Mouse (Mus musculus): ENCODE measurements around the gene Mt3.

Gene Mt3

DNA sequence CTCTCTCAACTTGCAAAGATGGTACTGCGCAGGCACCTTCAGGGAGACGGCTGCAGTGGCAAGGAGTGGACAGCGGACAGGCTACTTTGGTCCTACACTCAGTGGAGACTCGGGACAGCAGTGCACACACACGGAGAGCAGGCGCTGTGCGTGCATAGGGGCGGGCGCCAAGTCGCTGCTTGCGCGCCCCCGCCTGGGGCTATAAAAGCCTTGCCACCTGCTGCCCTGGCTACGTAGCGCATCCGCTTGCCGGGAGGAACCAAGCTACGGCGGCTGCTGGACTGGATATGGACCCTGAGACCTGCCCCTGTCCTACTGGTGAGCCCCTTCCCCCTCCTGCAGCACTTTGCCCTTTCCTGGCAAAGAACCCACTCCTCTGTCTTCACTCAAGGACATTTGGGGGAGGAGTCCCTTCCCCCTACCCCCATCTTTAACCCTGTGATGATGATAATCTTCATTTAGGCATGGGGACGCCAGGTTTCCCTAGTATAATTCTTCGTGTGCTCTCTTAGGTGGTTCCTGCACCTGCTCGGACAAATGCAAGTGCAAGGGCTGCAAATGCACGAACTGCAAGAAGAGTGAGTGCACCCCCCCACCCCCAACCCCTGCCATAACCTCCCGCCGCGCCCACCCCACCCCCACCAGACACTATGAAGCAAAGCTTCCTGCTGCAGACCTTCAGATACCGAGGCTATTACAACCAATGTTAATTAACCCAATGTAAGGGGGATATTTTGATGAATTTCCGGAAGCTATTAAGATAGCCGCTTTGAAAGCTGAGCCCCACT lies at the start of gene Mt3:
Mt3 (plus strand) TSS at position 95 of the 788 bp plus-strand sequence.
- DNase-seq (ENCODE audit: low spot score in 2 of 2) = no peak

DNA sequence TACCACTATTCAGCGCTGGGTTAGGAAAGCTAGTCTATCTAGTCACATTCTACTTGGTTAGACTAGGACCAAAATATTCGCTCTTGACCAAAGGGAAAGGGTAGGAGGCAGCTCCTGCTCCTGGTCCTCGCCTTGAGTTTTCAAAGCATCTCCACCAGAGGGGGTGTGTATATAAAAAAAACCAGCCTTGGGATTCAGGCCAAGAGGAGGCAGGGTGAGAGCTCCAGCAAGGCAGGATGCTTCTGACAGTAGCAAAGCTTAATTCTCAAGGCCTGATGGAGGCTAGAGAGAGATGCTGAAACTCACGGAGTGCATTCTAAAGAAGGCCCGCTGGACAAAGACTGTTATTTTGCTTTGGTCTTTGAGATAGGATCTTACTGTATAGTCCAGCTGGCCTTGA lies 48.3 kb upstream of the Mt3 start:
- DNase-seq (ENCODE audit: low spot score in 2 of 2) = no peak

DNA sequence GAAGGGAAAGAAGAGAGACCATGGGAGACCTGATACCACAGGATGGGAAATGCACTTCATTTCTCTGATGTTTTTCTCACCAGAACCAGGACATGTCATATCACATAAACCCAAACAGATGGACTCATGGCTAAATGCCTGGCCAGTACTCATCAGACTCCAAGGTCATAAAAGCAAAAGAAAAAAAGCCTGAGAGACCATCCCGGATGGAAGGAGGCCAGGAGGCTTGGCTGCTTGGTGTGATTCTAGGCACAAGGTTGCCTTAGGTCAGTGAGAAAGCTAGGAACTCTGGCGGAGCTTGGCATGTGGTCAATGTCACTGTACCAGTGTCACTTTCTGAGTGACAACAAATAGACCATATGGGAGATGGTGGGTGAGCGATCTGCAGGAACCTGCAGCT lies 44.5 kb upstream of the Mt3 start:
- DNase-seq (ENCODE audit: low spot score in 2 of 2) = no peak

DNA sequence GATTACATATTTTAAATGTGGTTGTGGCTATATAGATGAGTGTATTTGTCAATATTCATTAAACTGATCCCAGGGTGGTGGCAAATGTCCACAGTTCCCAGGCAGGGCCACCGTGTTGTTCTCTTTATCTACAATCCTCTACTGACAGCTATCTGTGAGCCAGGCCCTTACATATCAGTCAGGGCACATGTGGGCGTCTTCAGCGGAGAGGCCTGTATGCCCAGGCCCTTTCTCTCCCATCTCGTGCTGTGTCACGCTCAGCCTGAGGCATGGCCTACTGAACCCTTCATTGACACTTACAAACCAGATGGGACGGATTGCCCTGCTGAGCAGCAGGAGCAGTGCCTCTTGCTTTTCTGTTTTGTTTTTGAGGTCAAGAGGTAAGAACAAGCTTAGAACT lies 43.0 kb upstream of the Mt3 start:
- no peak for DNase-seq (ENCODE audit: low spot score in 2 of 2)

DNA sequence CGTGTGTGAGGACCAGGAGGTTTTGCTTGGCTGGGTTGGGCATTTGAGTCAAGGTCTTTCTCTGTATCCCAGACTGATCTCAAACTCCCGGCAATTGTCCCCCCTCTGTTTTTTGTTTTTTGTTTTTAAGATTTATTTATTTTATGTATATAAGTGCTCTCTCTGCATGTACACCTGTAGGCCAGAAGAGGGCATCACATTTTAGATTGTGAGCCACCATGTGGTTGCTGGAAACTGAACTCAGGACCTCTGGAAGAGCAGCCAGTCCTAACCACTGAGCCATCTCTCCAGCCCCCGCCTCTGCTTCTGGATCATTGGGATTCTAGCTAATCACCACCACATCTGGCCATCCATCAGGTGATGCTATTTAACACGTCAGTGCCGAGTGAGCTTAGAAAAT lies 42.6 kb upstream of the Mt3 start:
- no peak for DNase-seq (ENCODE audit: low spot score in 2 of 2)

DNA sequence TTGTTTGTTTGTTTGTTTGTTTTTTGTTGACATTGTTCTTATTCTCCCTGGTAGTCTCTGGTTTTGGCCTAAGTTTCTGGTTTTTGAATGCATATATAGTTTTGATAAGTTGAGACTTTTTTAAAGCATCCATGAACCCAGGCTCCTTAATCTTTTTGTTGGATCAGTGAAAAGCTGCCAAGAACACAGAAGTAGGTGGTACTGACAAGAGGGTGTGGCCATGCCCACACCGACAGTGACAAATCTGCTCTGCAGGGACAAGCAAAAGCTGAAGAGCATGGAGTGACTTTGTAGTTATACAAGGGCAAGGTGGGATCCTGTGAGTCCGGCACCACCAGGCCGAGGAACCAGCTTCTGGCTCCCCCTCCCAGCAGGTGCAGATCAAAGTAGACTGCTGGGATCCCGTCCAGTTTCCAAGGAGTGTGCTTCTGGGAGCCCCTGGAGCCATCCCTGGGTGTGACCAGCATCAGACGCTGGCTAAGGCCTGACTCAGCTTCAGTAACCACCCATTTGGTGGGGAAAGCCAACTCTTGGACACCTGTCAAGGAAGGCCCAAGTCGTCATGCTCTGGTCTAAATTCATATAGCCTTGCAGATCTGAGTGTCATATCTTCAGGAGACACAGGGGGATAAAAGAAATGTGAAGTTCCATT lies 41.8 kb upstream of the Mt3 start:
- DNase-seq (ENCODE audit: low spot score in 2 of 2) = no peak

DNA sequence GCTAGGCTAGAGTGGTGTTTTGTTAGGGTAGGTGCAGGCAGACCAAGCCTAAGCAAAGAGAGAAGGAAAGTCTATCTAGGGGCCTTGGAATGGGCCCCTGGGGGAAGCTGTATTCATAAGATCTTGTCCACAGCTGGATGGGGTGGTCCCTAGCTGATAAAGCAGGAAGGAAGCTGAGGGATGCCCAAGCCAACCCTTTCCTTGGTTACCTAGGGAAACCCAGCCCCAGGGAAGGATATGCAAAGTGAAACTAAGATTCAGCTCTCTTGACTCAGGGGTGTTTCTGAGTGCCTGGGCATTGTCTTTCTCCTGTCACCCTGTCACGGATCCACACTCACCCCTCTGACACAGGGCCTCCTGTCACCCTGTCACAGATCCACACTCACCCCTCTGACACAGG lies 39.0 kb upstream of the Mt3 start:
- no peak for DNase-seq (ENCODE audit: low spot score in 2 of 2)

DNA sequence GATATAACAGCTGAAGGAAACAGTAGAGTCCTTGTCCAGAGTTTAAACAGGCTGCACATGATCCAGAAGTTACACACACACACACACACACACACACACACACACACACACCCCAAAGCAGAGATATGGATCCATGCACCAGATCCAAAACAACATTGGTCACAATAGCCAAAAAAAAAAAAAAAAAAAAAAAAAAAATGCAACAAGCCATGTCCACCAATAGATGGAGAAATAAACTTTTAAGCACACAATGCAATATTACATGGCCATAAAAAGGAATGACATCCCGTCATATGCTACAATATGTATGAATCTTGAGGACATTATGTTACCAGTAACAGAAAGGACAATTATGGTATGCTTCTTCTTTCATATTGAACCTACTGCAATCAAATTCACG lies 38.4 kb upstream of the Mt3 start:
- DNase-seq (ENCODE audit: low spot score in 2 of 2) = no peak

DNA sequence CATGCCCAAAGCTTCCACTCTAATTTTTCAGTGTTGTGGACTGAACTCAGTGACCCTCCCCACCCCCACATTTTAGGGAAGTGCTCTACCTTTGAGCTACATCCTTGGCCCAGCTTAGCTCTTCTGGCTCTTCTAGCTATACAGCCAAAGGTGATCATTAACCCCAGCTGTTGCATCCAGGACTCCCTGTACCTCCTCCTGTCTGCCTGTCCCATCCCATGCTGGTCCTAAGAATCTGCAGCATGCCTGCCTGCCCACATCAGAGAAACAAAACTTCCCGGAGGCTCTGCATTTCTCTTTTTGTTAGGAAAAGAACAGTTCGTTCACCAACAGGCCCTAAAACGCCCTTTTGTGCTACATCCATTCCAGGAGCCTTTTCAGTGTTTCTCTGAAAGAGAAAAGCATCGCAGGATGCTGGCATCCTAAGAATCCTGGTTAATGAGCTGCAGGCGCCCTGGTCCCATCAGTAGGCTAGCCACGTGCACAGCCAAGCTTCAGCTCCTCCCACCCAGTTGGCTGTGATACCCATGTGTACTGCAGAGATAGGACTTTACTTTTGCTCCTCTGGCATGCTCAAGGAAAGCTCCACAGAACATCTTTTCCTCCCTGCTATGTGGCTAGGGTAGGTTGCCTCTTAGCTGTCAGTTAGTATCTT lies 33.5 kb upstream of the Mt3 start:
- DNase-seq (ENCODE audit: low spot score in 2 of 2) = no peak

DNA sequence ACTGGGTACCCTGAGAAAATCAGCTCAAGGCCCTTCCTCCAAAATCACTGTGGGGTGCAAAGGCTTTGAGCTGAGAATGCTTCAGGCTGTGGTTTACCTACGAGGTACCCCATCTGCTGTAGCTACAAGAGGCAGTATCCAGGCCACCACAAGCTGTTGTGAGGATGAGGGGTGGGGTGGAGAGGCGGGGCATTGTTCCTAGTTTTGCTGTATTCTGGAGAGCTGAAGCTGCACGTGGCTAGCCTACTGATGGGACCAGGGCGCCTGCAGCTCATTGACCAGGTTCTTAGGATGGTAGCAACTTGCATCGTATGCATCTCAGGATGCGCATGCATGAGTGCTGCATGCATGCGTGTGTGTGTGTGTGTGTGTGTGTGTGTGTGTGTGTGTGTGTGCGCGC lies 30.8 kb upstream of the Mt3 start:
- no peak for DNase-seq (ENCODE audit: low spot score in 2 of 2)

DNA sequence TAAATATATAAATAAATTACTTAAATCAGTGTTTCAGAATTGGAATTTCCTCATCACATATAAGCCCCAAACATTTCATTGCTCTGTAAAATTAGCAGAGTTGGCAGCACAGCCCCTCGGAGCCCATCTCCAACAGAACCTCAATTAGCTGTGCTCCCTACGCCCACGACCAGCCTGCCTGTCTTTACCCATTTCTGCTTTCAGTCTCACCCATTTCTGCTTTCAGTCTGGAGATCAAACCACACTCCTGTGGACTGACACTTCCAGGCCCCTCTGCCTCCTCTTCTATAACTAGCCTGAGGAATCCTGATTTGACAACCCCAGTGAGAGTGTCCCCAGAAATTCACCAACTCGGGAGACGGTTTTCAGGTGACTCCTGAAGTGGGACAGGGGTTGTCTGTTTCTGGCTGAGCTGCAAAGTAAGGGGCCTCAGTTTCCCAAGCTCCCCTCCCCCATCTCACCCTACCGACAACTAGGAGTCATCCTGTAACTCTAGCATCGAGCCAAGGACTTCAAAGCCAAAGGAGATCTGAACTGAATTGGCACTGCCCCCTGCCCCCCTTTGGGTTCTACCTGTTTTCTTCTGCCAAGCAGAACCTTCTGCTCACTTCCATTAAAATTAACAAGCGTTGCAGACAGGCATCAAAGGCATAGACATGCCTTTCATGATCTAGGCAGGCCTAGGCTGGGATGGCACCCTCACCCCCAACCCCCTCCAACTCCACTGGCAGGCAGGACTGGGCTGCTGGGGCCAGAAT lies 29.5 kb upstream of the Mt3 start:
- no peak for DNase-seq (ENCODE audit: low spot score in 2 of 2)

DNA sequence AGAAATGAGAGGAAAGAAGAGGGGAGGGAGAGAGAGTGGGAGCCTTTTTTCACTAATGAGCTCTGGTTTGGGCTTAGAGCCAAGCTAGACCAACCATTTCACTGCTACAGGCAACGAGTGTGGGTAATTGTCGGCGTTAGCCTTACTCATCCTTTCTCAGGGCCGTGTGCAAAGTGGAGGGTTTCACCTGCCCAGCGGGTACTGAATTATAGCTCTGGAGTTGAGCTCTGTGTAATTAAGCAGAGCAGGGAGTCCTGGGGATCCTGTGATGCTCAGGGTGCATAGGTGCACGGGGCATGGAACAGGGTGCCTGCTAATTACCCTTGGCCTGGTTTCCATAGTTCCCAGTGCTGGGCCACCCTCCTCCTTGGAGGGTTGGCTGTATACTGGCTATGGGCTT lies 24.7 kb upstream of the Mt3 start:
- DNase-seq (ENCODE audit: low spot score in 2 of 2) = no peak

DNA sequence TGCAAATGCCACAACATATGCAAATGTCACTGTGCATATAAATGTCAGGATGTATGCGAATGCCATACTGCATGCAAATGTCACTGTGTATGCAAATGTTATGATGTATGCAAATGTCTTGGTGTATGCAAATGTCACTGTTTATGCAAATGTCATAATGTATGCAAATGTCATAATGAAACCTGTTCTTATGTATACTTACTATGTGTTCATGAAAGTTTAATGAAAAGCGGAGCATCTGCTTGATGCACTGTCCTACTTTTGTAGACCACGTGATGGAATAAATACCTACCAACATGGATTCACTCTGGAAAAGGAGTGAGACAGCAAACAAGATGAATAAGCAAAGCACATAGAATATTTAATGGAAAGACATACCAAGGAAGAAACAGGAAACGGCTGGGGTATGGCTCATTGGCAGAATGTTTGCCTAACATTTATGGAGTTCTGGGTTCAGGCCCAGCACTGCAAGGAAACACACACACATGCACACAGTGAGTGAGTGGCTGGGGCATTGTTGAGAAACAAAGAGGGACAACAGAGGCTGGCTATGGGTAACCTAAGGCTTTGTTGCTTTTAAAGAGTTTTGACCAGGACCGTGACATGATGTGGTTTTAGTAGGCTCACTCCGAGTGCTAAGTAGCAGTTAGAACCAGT lies 23.1 kb upstream of the Mt3 start:
- no peak for DNase-seq (ENCODE audit: low spot score in 2 of 2)

DNA sequence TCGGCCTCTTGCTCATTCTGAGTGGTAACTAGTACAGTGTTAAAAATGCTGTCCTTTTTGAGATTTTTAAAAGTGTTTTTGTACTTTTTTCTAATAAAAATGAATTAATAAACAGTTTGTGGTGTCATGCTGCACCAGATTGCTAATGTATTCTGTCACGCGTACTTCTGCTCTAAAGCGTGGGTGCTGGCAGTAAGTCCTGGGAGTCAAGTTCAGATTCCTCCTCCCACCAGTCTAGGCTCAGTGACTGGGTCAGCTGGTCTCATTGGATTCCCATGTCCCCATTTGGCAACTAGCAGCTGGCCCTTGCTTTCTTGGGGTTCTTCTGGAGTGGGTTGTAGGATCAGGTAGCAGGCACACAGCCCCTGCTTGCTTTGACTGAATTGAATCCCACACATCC lies 22.3 kb upstream of the Mt3 start:
- no peak for DNase-seq (ENCODE audit: low spot score in 2 of 2)

DNA sequence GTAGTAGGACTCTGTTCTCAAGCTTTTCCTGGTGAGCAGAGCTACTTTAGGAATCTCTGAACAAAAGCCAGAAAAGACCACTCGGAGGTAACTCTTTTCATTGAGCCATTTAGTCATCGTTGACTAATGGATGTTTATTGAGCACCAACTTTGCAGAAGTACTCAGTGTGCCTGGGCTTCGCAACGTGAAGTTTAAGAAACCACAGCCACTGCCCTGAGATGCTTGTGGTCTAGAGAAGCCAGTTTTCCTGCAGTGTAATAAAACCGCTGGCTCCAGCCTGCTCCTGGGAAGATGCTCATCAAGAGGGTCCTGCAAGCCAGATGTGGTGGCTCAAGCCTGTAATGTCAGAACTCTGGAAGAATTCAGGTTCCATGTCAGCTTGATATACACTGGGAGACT lies 20.3 kb upstream of the Mt3 start:
- DNase-seq (ENCODE audit: low spot score in 2 of 2) = no peak

DNA sequence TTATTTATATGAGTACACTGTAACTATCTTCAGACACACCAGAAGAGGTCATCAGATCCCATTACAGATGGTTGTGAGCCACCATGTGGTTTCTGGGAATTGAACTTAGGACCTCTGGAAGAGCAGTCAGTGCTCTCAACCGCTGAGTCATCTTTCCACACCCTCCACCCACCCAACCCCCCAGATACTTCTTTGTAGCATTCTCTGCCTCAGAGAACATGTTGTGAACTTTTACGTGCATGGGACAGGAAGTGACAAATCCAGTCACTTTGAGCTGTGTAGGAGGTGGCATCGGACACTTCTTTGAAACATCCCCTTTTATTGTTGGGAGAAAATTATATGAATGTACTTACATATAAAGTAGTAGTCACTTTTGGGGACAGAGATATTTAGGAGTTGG lies 17.8 kb upstream of the Mt3 start:
- peak; percentile 1 to 18 for DNase-seq (ENCODE audit: low spot score in 2 of 2)

DNA sequence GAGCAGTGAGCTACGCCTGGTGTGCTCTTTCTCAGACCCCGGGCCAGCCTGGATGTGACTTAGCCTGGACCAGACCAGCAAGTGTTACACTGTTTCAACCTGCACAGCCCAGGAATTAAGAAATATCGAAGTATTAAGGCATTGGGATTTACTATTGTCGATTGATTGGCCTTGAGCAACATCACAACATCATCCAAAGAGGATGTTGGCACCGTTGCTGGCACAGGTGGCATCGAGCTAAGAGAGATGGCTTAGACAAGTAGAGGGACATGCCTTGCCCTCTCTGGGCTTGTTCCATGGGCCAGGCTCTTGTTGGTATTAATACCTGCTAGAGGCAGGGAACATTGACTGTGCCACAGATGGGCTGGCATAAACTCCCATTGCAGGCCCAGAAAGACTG lies 16.9 kb upstream of the Mt3 start:
- no peak for DNase-seq (ENCODE audit: low spot score in 2 of 2)

DNA sequence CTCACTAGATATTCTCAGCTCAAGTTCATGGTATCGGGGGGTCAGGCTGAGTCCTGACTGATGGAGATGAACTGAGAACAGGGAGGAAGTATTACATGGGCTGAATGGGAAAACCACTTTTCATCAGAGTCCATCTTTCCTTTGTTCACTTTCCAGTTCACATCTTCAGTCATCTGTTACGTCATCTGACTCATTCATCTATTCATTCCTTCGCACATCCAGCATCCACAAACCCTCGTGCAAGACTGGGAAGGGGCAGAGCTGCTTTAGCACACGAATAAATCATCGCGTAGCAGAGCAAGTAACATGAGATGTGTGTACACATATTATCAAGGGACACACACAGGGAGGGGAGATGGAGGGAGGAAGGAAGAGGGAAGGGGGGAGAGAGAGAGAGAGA lies 16.2 kb upstream of the Mt3 start:
- no peak for DNase-seq (ENCODE audit: low spot score in 2 of 2)

DNA sequence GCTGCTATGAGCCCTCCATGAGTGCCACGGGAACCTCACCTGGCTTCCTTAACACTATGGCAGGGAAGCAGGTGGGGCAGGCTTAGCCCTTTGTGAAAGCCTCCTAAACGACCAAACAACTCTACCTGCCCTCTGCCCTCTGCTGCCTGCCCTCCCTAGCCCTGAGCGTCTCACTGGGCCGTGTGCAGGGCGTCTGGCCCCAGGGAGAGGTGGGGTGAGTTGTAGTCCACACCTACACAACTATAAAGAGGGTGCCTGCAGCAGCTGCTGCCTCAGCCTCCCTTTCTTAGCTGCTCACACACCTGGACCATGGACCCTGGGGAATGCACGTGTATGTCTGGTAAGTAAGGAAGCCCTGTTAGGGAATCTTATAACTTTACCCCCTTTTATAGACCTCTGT lies 15.5 kb upstream of the Mt3 start, which contains the start of gene Mt4:
Mt4 (plus strand) TSS at position 265 of the 400 bp plus-strand sequence.
- no peak for DNase-seq (ENCODE audit: low spot score in 2 of 2)

DNA sequence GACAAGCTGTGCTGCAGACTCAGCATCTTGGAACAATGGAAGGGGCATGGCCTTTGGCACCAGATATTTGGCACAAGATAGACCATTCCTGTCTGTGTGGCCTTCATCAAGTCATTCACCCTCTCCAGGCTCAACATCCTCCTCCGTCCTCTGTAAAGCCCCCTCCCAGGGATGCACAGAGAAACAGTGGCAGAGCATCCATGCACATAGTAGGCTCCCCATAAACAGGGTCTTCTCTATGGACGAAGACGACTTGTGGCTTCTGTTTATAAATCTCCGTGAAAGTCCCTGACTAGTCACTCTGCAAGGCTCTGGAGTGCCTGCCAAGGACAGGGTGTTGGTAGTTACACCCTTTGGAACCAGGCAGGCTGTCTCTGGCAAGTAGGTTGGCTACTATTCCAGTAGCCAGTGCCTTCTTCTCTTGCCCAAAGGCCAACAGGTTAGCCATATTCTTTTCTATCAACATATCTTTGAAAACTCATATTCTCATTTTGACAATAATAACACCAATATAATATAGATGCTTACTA lies 12.1 kb upstream of the Mt3 start:
- no peak for DNase-seq (ENCODE audit: low spot score in 2 of 2)

DNA sequence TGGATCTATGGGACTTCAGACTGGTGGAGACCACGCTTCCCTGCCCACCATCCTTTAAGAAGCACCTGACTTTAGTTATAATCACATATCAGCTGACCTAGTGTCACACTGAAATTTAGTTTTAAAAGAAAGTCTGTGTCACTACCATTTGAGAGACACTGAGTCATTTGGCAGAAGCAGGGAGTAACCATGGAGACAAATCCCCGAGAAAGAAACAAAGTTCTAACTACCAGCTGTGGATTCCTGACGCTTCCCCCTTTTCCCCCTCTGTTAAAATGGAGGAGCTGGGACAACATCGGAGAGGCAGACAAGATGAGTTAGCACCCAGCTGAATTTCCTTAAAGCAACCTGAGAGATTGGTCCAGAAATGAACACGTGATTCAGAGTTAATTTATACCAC lies 4.2 kb upstream of the Mt3 start:
- no peak for DNase-seq (ENCODE audit: low spot score in 2 of 2)

DNA sequence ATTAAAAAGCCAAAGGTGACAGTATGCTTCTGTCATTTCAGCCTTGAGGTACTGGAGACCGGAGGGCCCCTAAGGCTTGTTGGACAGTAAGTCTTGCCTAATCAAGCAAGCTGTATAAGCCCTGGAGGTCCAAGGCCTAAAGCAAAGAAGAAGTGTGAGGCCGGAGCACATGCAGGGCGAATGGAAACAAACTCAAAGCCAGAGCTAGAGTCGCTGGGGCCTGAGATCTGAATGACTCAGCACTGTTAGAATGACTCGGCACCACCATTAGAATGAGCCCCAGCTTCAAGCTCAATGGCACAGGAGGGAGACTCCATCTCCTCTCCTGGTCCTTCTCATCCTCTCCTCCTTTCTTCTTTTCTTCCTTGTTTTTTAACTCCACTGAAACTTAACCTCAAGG lies 1.5 kb upstream of the Mt3 start:
- DNase-seq (ENCODE audit: low spot score in 2 of 2) = no peak
